Mouse (Mus musculus) hindbrain, embryonic 14.5 days (tissue): ENCODE data around the gene Usp2. TPM values are rescaled to one million over a fixed set of nuclear protein-coding genes. Genes with fewer than 3 reads are reported as not detected.

Experiments
- ATAC-seq: fragments of 200-750 bp; cut with Nextera tagmentation; 2 replicates; pipeline ENCODE4 v1.8.0; 2017; ENCODE audit warnings: moderate number of reproducible peaks, mild to moderate bottlenecking, moderate TSS enrichment, moderate library complexity; ENCODE audit not compliant: low FRiP score
- DNase-seq: peaks from one replicate; pipeline ENCODE4 v3.0.0-alpha.2; 2015; ENCODE audit warnings: low spot score
- H3K27ac ChIP-seq: fragments of 300-500 bp; sonication (generic); 2 replicates; pipeline ENCODE4 v1.5.1; 2014; ENCODE audit warnings: mild to moderate bottlenecking, moderate library complexity
- H3K27me3 ChIP-seq: fragments of 300-500 bp; sonication (generic); 2 replicates; pipeline ENCODE4 v1.6.1; 2014; ENCODE audit warnings: mild to moderate bottlenecking, low read length, mixed read lengths; ENCODE audit not compliant: control insufficient read depth, insufficient read depth
- H3K36me3 ChIP-seq: fragments of 300-500 bp; sonication (generic); replicated peaks from 2 replicates; pipeline ENCODE4 v1.6.1; 2014; ENCODE audit not compliant: control insufficient read depth, insufficient read depth
- H3K4me1 ChIP-seq: fragments of 300-500 bp; sonication (generic); replicated peaks from 2 replicates; pipeline ENCODE4 v1.6.1; 2014; ENCODE audit warnings: antibody characterized with exemption, low read length, mixed read lengths; ENCODE audit not compliant: control insufficient read depth, insufficient read depth
- H3K4me2 ChIP-seq: fragments of 300-500 bp; sonication (generic); replicated peaks from 2 replicates; pipeline ENCODE4 v1.6.1; 2014; ENCODE audit warnings: mild to moderate bottlenecking, moderate library complexity
- H3K4me3 ChIP-seq: fragments of 300-500 bp; sonication (generic); replicated peaks from 2 replicates; pipeline ENCODE4 v1.5.1; 2014; ENCODE audit warnings: mild to moderate bottlenecking, low read length
- H3K9ac ChIP-seq: fragments of 300-500 bp; sonication (generic); 2 replicates; pipeline ENCODE4 v1.6.1; 2014
- H3K9me3 ChIP-seq: fragments of 300-500 bp; sonication (generic); 2 replicates; pipeline ENCODE4 v1.6.1; 2016; ENCODE audit warnings: low read length; ENCODE audit not compliant: control insufficient read depth
- WGBS: fragments of 180-500 bp; shearing (Covaris S2); extraction: QIAGEN DNeasy Blood & Tissue Kit; methylation state at CpG from one replicate; pipeline ENCODE4 v1.1.7; 2014; 5-methylcytosine and 5-hydroxymethylcytosine counted together
- polyA plus RNA-seq: library from polyadenylated mRNA; unstranded; fragments of >200 nt; fragmentation: Nextera tagmentation; extraction: Ambion mirVana; gene quantifications from 2 replicates; pipeline ENCODE4 v1.2.1, GENCODE M21; 2014

Gene Usp2
- polyA plus RNA-seq, 1 experiment from 2014 or later: 8.4 TPM

DNA sequence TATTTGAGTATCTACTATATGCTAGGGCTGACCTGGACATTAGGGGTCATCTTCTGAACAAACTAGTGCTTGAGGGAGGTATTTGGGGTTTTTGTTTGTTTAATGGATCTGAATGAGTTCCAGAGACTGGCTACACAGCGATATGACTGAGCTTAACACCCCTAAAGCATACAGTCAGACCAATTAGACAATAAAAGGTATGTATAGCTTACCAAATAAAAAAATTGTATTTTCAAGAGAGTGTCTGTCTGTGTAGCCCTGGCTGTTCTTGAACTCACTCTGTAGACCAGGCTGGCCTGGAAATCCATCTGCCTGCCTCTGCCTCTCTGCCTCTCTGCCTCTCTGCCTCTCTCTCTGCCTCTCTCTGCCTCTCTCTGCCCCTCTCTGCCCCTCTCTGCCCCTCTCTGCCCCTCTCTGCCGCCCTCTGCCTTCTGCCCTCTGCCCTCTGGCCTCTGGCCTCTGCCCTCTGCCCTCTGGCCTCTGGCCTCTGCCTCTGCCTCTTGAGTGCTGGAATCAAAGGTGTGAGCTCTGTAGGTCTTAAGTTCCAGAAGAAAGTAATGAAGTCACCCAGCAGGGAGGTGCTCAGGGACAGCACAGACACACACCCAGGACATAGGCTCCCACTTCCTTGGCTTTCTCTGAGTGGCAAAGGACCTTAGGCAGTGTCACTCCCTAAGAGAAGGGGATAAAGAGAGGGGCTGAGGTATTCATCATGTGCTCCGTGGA is 21.5 kb upstream of the Usp2 start:
- WGBS: 71% methylated on average over 3 of the region's 3 CpGs
- Histone ChIP-seq H3K4me1 (peaks cover 12% of the 10 kb centered on the region; the same call in 1 of the 2 replicates), H3K4me3 (no peak overlapping the region), H3K36me3 (no peaks in the 10 kb centered on the region), H3K9me3 (no peaks in the 10 kb centered on the region), H3K27ac (no peak overlapping the region), H3K9ac (no peak overlapping the region), H3K4me2 (no peak overlapping the region), H3K27me3 (peaks cover 33% of the 10 kb centered on the region)
- no peak for ATAC-seq
- DNase-seq: no peak

DNA sequence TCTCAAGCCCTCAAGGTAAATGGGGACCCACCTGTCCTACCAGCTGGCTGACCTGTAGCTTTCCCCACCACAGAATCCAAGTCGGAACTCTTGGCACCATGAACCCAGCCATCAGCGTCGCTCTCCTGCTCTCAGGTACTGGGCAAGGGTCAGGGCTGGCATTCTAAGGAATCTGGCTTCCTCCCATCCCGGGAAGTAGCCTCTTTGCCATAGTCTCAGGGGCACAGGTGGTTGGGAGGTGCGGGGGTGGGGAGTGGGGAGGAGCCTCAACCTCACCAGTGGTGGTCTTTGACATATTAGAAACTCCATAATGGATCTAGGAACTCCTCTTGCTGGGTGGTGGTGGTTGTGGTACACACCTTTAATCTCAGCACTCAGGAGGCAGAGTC is 20.9 kb upstream of the Usp2 start:
- WGBS: 87% methylated on average over 5 of the region's 5 CpGs
- no peak for ATAC-seq

DNA sequence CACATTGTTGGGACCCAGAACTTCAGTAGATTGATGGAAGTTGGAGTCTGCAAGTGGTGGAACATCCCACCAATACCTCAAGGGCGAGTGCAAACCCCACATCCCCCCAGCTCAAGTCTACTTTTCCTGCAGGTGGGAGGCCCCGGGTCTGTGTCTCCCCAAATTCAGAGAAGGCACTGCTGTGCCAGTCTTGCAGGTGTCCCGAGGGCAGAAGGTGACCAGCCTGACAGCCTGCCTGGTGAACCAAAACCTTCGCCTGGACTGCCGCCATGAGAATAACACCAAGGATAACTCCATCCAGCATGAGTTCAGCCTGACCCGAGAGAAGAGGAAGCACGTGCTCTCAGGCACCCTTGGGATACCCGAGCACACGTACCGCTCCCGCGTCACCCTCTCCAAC is 20.4 kb upstream of the Usp2 start:
- WGBS: 90% methylated on average over 12 of the region's 12 CpGs
- DNase-seq (no peak), ATAC-seq (no peak)
- Histone ChIP-seq H3K27ac (no peak overlapping the region), H3K4me1 (peaks cover 12% of the 10 kb centered on the region; the same call in 1 of the 2 replicates), H3K4me3 (no peak overlapping the region), H3K27me3 (peaks cover 33% of the 10 kb centered on the region), H3K36me3 (no peaks in the 10 kb centered on the region), H3K4me2 (no peak overlapping the region), H3K9ac (no peak overlapping the region), H3K9me3 (no peaks in the 10 kb centered on the region)

More for the DNA sequence above, 20.9 kb upstream of the Usp2 start:
- Histone ChIP-seq H3K9me3 (no peaks in the 10 kb centered on the region), H3K4me2 (no peak overlapping the region), H3K9ac (no peak overlapping the region), H3K4me1 (peaks cover 12% of the 10 kb centered on the region; the same call in 1 of the 2 replicates), H3K27ac (no peak overlapping the region), H3K4me3 (no peak overlapping the region), H3K36me3 (no peaks in the 10 kb centered on the region), H3K27me3 (peaks cover 33% of the 10 kb centered on the region)
- no peak for DNase-seq

DNA sequence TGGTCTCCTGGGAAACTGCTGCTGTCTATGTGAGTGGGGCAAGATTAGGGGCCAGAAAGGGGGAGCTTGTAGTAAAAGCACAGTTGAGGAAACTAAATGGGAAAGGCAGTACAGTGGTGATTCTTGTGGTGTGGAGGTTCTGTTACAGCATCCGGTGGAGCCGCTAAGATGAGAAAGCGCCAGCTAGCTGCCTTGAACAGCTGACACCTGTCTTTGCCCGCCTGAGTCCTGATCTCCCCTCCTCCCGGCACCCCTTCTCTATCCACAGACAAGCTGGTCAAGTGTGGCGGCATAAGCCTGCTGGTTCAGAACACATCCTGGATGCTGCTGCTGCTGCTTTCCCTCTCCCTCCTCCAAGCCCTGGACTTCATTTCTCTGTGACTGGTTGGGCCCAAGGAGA is 19.8 kb upstream of the Usp2 start:
- peaks cover 31% of the 10 kb centered on the region for H3K27me3 ChIP-seq
- no peak overlapping the region for H3K4me2 ChIP-seq
- WGBS: 68% methylated on average over 6 of the region's 6 CpGs
- H3K4me3 ChIP-seq: no peak overlapping the region
- no peaks in the 10 kb centered on the region for H3K36me3 ChIP-seq
- no peak overlapping the region for H3K27ac ChIP-seq
- H3K9ac ChIP-seq: no peak overlapping the region
- H3K9me3 ChIP-seq: no peaks in the 10 kb centered on the region
- DNase-seq (no peak), ATAC-seq (no peak)
- peaks cover 12% of the 10 kb centered on the region; the same call in 1 of the 2 replicates for H3K4me1 ChIP-seq

DNA sequence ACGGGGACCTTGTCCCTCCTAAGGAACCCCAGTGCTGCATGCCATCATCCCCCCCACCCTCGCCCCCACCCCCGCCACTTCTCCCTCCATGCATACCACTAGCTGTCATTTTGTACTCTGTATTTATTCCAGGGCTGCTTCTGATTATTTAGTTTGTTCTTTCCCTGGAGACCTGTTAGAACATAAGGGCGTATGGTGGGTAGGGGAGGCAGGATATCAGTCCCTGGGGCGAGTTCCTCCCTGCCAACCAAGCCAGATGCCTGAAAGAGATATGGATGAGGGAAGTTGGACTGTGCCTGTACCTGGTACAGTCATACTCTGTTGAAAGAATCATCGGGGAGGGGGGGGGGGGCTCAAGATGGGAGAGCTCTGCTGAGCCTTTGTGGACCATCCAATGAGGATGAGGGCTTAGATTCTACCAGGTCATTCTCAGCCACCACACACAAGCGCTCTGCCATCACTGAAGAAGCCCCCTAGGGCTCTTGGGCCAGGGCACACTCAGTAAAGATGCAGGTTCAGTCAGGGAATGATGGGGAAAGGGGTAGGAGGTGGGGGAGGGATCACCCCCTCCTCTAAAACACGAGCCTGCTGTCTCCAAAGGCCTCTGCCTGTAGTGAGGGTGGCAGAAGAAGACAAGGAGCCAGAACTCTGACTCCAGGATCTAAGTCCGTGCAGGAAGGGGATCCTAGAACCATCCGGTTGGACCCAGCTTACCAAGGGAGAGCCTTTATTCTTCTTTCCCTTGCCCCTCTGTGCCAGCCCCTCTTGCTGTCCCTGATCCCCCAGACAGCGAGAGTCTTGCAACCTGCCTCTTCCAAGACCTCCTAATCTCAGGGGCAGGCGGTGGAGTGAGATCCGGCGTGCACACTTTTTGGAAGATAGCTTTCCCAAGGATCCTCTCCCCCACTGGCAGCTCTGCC is 19.0 kb upstream of the Usp2 start:
- Histone ChIP-seq H3K9me3 (no peaks in the 10 kb centered on the region), H3K9ac (no peak overlapping the region), H3K4me2 (no peak overlapping the region), H3K4me1 (peaks cover 10% of the 10 kb centered on the region; the same call in 1 of the 2 replicates), H3K36me3 (no peaks in the 10 kb centered on the region), H3K27ac (no peak overlapping the region), H3K27me3 (peaks cover 28% of the 10 kb centered on the region), H3K4me3 (no peak overlapping the region)
- ATAC-seq: no peak
- WGBS: 79% methylated on average over 14 of the region's 14 CpGs
- no peak for DNase-seq

DNA sequence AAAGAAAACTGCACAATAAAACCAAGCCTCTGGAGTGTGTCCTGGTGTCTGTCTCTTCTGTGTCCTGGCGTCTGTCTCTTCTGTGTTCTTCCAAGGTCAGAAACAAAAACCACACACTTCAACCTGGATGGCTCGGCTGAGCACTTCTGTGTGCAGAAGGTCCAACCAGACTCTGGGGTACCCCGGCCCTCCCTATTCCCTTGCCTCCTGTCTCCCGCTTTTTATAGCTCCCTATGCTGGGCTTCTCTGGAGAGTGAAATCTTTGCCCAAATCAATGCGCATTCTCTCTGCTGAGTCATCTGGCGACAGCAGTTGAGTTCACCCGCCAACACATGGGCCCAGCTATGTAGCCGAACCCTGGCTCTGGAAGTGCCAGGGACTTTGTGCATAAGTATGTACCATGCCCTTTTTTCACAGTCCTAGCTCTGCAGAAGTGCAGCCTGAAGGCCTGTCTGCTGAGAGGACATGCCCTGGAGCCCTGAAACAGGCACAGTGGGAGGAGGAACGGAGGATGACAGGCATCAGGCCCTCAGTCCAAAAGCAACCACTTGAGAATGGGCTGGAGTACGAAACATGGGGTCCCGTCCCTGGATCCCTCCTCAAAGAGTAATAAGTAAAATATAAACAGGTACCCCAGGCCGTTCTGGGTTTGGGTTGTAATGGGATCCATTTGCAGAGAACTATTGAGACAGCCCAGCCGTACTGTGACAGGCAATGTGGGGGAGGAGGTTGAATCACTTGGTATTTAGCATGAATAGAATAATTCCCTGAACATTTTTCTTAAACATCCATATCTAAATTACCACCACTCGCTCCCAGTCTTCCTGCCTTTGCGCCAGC is 18.1 kb upstream of the Usp2 start:
- Histone ChIP-seq H3K9ac (no peak overlapping the region), H3K27me3 (peaks cover 22% of the 10 kb centered on the region), H3K27ac (no peak overlapping the region), H3K36me3 (no peaks in the 10 kb centered on the region), H3K4me1 (peaks cover under 1% of the 10 kb centered on the region; the same call in 1 of the 2 replicates), H3K9me3 (no peaks in the 10 kb centered on the region), H3K4me2 (no peak overlapping the region), H3K4me3 (no peak overlapping the region)
- no peak for DNase-seq
- WGBS: 84% methylated on average over 15 of the region's 15 CpGs
- ATAC-seq: no peak

DNA sequence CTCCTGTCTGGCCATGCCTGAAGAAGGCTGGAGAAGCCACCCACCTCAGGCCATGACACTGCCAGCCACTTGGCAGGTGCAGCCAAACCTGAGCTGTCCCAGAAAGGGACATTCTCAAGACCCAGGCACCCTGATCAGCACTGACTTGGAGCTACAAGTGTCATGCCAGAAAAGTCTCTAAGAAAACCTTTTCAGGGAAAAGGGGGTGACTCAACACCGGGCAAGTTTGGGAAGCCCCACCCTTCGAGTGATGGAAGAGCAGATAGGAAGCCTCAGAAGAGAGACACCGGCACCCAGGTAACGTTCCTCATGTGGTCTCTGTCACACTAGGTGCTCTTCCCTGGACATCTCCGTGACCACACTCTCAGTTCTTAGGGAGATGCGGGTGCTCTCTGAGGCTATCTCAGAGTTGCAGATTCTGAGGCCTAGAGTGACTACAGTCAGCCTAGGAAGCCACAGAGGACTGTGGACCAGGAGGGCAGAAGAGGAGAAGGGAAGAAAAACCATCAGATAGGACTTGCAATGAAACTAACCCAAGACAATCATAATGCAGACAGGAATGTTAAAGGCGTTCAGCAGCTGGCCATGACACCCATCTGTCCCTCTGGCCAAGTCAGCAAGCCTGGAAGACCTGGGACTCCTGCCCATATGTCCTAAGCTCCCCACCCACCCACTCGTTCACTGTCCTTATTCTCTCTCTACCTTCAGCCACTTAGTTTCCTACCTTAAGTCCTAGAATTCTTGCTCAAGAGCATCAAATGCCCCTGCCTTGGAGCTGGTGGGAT is 17.2 kb upstream of the Usp2 start:
- Histone ChIP-seq H3K4me3 (no peak overlapping the region), H3K27ac (no peak overlapping the region), H3K4me1 (no peaks in the 10 kb centered on the region), H3K36me3 (no peaks in the 10 kb centered on the region), H3K9me3 (no peaks in the 10 kb centered on the region), H3K9ac (no peak overlapping the region), H3K27me3 (peaks cover 14% of the 10 kb centered on the region), H3K4me2 (no peak overlapping the region)
- DNase-seq (no peak), ATAC-seq (no peak)
- 92% methylated on average over 8 of the region's 8 CpGs for WGBS

DNA sequence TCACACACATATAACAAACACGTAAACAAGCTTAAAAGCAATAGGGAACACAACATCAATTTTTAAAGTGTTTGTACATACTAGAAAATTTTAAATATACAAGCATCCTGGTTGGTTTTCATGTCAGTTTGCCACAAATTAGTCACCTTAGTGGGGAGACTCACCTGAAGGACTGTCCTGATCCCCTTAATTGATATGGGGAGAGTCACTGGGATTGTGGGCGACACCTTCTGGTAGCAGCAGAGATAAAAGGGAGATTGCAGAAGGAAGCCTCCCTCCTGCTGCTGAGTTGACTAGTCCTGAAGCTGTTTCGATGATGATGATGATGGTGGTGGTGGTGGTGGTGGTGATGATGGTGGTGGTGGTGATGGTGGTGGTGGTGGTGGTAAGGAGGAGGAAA is 14.0 kb upstream of the Usp2 start:
- ATAC-seq (no peak), DNase-seq (no peak)
- Histone ChIP-seq H3K27ac (no peak overlapping the region), H3K4me2 (no peak overlapping the region), H3K36me3 (no peaks in the 10 kb centered on the region), H3K4me3 (no peak overlapping the region), H3K27me3 (no peaks in the 10 kb centered on the region), H3K9ac (no peak overlapping the region), H3K4me1 (no peaks in the 10 kb centered on the region), H3K9me3 (peaks cover 4% of the 10 kb centered on the region; the same call in 1 of the 2 replicates)
- 62% methylated on average over 3 of the region's 3 CpGs for WGBS
